Mouse (Mus musculus): ENCODE results near the gene Pfdn4. TPM values are rescaled to one million over a fixed set of nuclear protein-coding genes. Genes with fewer than 3 reads are reported as not detected.
A peak's percentile ranks its signal among the peaks of the same experiment; 100 is the strongest.

Gene Pfdn4
- total and polyA plus RNA-seq, 2 experiments from 2014 or later = 94.1 to 157 TPM

DNA sequence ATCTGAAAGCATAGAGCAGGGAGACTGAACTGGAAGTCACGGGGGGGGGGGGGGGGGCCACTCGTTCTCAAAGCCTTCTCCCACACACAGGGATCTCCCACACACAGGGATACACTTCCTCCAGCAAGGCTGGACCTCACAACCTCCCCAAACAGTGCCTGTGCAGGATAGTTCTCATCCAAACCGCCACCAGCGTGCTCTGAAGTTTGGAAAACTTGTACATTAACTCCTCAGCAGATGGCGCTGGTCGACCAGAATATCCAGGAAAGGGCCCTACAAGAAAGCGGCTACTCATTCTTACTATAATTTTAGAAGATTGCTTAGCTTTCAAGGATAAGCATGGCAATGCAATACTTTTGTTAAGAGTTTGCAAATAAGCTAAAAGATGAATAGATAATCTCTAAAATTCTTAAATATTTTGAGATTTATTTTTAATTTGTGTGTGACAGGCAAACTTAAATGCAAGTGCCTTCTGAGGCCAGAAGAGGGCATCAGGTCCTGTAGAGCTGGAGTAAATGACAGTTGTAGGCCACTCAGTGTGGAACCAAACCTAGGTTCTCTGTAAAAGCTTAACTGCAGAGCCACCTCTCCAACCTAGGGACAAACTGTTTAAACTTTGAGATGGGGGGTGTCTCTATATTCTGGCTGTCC is 24.2 kb downstream of the Pfdn4 start:
- ATAC-seq (ENCODE audit: low FRiP score) (peak; percentile 47; the same call in 1 of the 2 replicates), DNase-seq (ENCODE audit: low spot score) (peak; percentile 88)
- H3K4me3 ChIP-seq (ENCODE audit: low read depth, low read length) = no peak overlapping the region
- H3K4me1 ChIP-seq (ENCODE audit: insufficient read depth, low read length) = no peaks in the 10 kb centered on the region
- H3K9me3 ChIP-seq (ENCODE audit: low read length) = no peaks in the 10 kb centered on the region
- peaks cover 21% of the 10 kb centered on the region for H3K36me3 ChIP-seq (ENCODE audit: insufficient read depth, low read length)
- no peaks in the 10 kb centered on the region; the same call in 1 of the 2 replicates for H3K27me3 ChIP-seq (ENCODE audit: insufficient read depth, low read length)
- H3K27ac ChIP-seq (ENCODE audit: low read depth, low read length) = no peak overlapping the region
- WGBS = 7% methylated on average over 7 of the region's 7 CpGs
- no peak overlapping the region for H3K4me2 ChIP-seq (ENCODE audit: low read depth, low read length, poor library complexity, severe bottlenecking)
- TF ChIP-seq CTCF (IDR thresholded peaks at IDR 0.05) = peak; percentile 80
- no peak overlapping the region for H3K9ac ChIP-seq (replicated peaks; ENCODE audit: low read length, poor library complexity, severe bottlenecking)

DNA sequence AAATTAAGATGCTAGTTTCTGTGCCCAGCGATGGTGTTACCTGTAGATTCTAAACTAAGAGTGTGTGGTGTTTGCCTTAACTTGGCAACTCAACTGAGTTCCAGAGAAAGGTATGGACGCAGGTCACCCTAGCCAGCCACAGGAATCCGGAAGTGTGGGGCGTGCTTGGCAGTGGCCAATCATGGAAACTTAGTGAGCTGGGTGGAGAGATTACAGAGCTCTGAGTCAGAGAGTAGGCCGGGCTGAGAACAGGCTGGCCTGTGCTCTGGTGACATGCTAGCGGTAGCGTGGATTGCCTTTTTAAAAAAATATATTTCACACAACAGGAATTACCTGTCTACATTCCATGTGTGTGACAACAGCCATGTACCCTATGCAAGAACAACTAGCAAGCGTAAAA is 30.3 kb downstream of the Pfdn4 start:
- 95% methylated on average over 8 of the region's 8 CpGs for WGBS
- H3K9ac ChIP-seq (replicated peaks; ENCODE audit: low read length, poor library complexity, severe bottlenecking) = no peak overlapping the region

DNA sequence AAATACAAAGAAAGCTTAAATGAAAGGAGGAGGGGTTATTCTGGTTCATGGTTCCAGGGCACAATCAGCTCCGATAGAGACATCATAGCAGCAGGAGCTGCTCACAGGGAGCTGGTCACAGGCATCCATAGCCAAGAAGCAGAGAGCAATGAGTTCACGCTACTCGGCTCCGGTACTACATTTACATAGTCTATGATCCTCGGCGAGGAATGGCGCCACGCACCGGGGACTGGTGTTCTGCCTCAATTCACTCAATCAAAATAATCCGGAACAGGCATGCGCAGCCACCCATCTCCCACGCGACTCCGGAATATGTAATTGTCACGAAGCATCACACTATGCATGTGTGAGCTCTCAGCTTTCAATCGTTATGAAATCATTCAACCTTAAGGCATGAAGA is 31.8 kb downstream of the Pfdn4 start:
- Histone ChIP-seq H3K36me3 (ENCODE audit: insufficient read depth, low read length) (no peaks in the 10 kb centered on the region), H3K4me2 (ENCODE audit: low read depth, low read length, poor library complexity, severe bottlenecking) (no peak overlapping the region), H3K27me3 (ENCODE audit: insufficient read depth, low read length) (no peaks in the 10 kb centered on the region; the same call in 1 of the 2 replicates), H3K9ac (replicated peaks; ENCODE audit: low read length, poor library complexity, severe bottlenecking) (no peak overlapping the region), H3K4me1 (ENCODE audit: insufficient read depth, low read length) (no peaks in the 10 kb centered on the region), H3K4me3 (ENCODE audit: low read depth, low read length) (no peak overlapping the region), H3K9me3 (ENCODE audit: low read length) (no peaks in the 10 kb centered on the region), H3K27ac (ENCODE audit: low read depth, low read length) (no peak overlapping the region)
- TF ChIP-seq CTCF (IDR thresholded peaks at IDR 0.05) = no peak
- no peak for ATAC-seq (ENCODE audit: low FRiP score)
- WGBS = 84% methylated on average over 16 of the region's 16 CpGs
- no peak for DNase-seq (ENCODE audit: low spot score)

More for the DNA sequence above, 30.3 kb downstream of the Pfdn4 start:
- Histone ChIP-seq H3K4me1 (ENCODE audit: insufficient read depth, low read length) (no peaks in the 10 kb centered on the region), H3K4me2 (ENCODE audit: low read depth, low read length, poor library complexity, severe bottlenecking) (no peak overlapping the region), H3K27ac (ENCODE audit: low read depth, low read length) (no peak overlapping the region), H3K27me3 (ENCODE audit: insufficient read depth, low read length) (no peaks in the 10 kb centered on the region; the same call in 1 of the 2 replicates), H3K4me3 (ENCODE audit: low read depth, low read length) (no peak overlapping the region), H3K9me3 (ENCODE audit: low read length) (no peaks in the 10 kb centered on the region), H3K36me3 (ENCODE audit: insufficient read depth, low read length) (no peaks in the 10 kb centered on the region)
- no peak for ATAC-seq (ENCODE audit: low FRiP score)
- DNase-seq (ENCODE audit: low spot score) = no peak
- no peak for TF ChIP-seq CTCF (IDR thresholded peaks at IDR 0.05)

DNA sequence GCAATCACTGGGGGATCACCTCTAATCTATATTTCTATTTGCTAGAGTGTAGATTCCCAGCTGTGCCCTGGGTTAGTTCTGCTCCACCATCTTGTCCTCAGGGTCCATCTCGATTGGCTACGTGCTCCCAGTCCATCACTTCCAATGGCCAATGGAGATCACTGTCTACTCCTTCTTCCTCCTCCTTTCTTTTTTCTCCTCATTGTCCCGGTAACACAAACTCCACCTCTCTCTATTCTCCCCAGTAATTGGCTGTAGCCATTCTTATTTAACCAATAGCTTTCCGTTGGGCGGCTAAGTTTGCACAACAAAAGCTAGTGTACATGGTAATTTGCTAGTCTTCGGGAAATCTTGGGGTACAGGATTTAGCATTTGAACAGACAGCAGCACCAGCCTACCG is 33.5 kb downstream of the Pfdn4 start:
- ATAC-seq (ENCODE audit: low FRiP score) (no peak), DNase-seq (ENCODE audit: low spot score) (no peak)
- Histone ChIP-seq H3K9ac (replicated peaks; ENCODE audit: low read length, poor library complexity, severe bottlenecking) (no peak overlapping the region), H3K4me2 (ENCODE audit: low read depth, low read length, poor library complexity, severe bottlenecking) (no peak overlapping the region), H3K27ac (ENCODE audit: low read depth, low read length) (no peak overlapping the region), H3K4me3 (ENCODE audit: low read depth, low read length) (no peak overlapping the region), H3K9me3 (ENCODE audit: low read length) (no peaks in the 10 kb centered on the region), H3K4me1 (ENCODE audit: insufficient read depth, low read length) (no peaks in the 10 kb centered on the region), H3K27me3 (ENCODE audit: insufficient read depth, low read length) (no peaks in the 10 kb centered on the region; the same call in 1 of the 2 replicates), H3K36me3 (ENCODE audit: insufficient read depth, low read length) (no peaks in the 10 kb centered on the region)
- no peak for TF ChIP-seq CTCF (IDR thresholded peaks at IDR 0.05)
- WGBS = 87% methylated on average over 7 of the region's 7 CpGs

DNA sequence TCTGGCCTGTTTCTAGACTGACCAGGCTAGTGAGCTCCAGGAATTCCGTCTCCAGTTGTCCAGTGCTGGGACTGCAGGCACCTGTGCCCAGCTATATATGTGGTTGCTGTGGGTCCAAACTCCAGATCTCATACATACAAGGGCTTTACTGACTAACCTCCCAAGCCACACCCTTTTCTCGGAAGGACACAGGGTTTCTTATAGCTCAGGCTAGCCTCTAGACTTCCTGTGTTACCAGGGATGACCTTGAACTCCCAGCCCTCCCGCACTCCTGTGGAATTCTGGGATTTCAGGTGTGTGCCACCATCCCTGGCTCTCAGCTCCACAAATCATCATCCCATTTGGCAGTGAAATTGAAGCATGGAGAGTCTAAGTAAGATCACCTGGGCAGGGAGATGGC is 34.0 kb downstream of the Pfdn4 start:
- no peak for DNase-seq (ENCODE audit: low spot score)
- H3K27me3 ChIP-seq (ENCODE audit: insufficient read depth, low read length) = no peaks in the 10 kb centered on the region; the same call in 1 of the 2 replicates
- H3K9ac ChIP-seq (replicated peaks; ENCODE audit: low read length, poor library complexity, severe bottlenecking) = no peak overlapping the region
- no peaks in the 10 kb centered on the region for H3K4me1 ChIP-seq (ENCODE audit: insufficient read depth, low read length)
- no peaks in the 10 kb centered on the region for H3K36me3 ChIP-seq (ENCODE audit: insufficient read depth, low read length)
- no peak overlapping the region for H3K4me2 ChIP-seq (ENCODE audit: low read depth, low read length, poor library complexity, severe bottlenecking)
- no peak for TF ChIP-seq CTCF (IDR thresholded peaks at IDR 0.05)
- ATAC-seq (ENCODE audit: low FRiP score) = no peak
- H3K4me3 ChIP-seq (ENCODE audit: low read depth, low read length) = no peak overlapping the region
- no peaks in the 10 kb centered on the region for H3K9me3 ChIP-seq (ENCODE audit: low read length)
- no peak overlapping the region for H3K27ac ChIP-seq (ENCODE audit: low read depth, low read length)
- WGBS = 91% methylated on average over 3 of the region's 3 CpGs

DNA sequence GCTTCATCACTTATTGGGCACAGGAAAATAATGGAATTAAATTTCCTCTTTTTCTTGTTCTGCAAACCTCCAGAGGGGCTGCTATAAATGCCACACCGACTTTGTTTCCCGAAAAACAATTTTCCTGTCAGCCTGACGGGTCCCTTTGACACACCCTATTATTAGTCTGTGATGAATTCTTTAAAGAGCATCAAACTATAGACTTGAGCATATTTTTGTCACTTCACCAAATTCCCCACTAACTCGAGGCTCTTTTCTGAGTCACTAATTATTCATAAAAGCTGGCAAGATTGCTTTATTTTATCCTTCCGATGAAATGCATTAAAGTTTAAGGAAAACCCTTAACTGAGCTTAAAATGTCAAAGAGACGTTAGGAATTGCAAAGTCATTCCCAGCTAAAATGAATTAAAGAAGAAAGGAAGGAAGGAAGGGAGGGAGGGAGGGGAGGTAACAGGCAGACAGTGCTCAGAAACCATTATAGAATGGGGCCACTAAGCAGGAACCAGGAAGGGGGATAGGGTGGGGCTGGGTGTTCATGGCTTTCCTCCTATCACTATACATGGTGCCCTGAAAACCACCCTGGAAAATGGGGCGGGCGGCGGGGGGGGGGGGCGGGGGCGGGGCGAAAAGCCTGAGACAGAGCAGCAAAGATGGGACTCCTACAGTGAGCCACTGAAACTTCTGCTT is 38.0 kb downstream of the Pfdn4 start:
- no peaks in the 10 kb centered on the region for H3K27me3 ChIP-seq (ENCODE audit: insufficient read depth, low read length)
- no peak overlapping the region for H3K27ac ChIP-seq (ENCODE audit: low read depth, low read length)
- H3K4me1 ChIP-seq (ENCODE audit: insufficient read depth, low read length) = no peaks in the 10 kb centered on the region
- H3K4me2 ChIP-seq (ENCODE audit: low read depth, low read length, poor library complexity, severe bottlenecking) = no peak overlapping the region
- 47% methylated on average over 8 of the region's 12 CpGs for WGBS
- ATAC-seq (ENCODE audit: low FRiP score) = no peak
- no peak for TF ChIP-seq CTCF (IDR thresholded peaks at IDR 0.05)
- H3K9me3 ChIP-seq (ENCODE audit: low read length) = no peaks in the 10 kb centered on the region
- H3K4me3 ChIP-seq (ENCODE audit: low read depth, low read length) = no peak overlapping the region
- DNase-seq (ENCODE audit: low spot score) = no peak
- no peaks in the 10 kb centered on the region for H3K36me3 ChIP-seq (ENCODE audit: insufficient read depth, low read length)
- no peak overlapping the region for H3K9ac ChIP-seq (replicated peaks; ENCODE audit: low read length, poor library complexity, severe bottlenecking)
